Mouse (Mus musculus) kidney, adult 2 months (tissue): Measurements from ENCODE around the gene Fbxw11. TPM values are rescaled to one million over a fixed set of nuclear protein-coding genes. Genes with fewer than 3 reads are reported as not detected.

Experiments used
- DNase-seq: peaks from one replicate; pipeline ENCODE4 v3.0.0; 2021
- H3K27ac ChIP-seq: fragments of 200-500 bp; 2 replicates; pipeline ENCODE4 v1.5.1; 2012; ENCODE audit warnings: low read depth, low read length, control low read depth, inconsistent platforms; ENCODE audit not compliant: insufficient read depth
- H3K27me3 ChIP-seq: fragments of 200-500 bp; replicated peaks from 2 replicates; pipeline ENCODE4 v1.6.1; 2012; ENCODE audit warnings: mild to moderate bottlenecking, moderate library complexity, low read length, inconsistent platforms; ENCODE audit not compliant: control insufficient read depth, insufficient read depth
- H3K36me3 ChIP-seq: fragments of 200-500 bp; 2 replicates; pipeline ENCODE4 v1.6.1; 2012; ENCODE audit warnings: mild to moderate bottlenecking, moderate library complexity, low read length, inconsistent platforms; ENCODE audit not compliant: control insufficient read depth, insufficient read depth
- H3K4me1 ChIP-seq: fragments of 200-500 bp; 2 replicates; pipeline ENCODE4 v1.6.1; 2011; ENCODE audit warnings: low read length; ENCODE audit not compliant: control insufficient read depth, insufficient read depth
- H3K4me3 ChIP-seq: fragments of 200-500 bp; 2 replicates; pipeline ENCODE4 v1.5.1; 2011; ENCODE audit warnings: mild to moderate bottlenecking, low read depth, low read length, control low read depth; ENCODE audit not compliant: insufficient read depth
- CTCF ChIP-seq: fragments of 200-500 bp; conservative IDR thresholded peaks from 2 replicates; pipeline ENCODE4 v1.5.1; 2011; ENCODE audit warnings: low read depth, mild to moderate bottlenecking, control low read depth, low read length, moderate library complexity, mixed read lengths; ENCODE audit not compliant: insufficient read depth, insufficient read length
- POLR2A ChIP-seq: fragments of 200-500 bp; IDR thresholded peaks from one replicate; pipeline ENCODE4 v1.6.1; 2011; ENCODE audit warnings: low read depth, low read length, control low read depth
- WGBS: fragments of 180-500 bp; shearing (Covaris S2); methylation state at CpG from one replicate; pipeline ENCODE4 v1.1.7; 2018; 5-methylcytosine and 5-hydroxymethylcytosine counted together
- polyA plus RNA-seq: library from polyadenylated mRNA; depleted of rRNA; stranded (reverse); fragments of >200 nt; gene quantifications from 2 replicates; pipeline ENCODE4 v1.2.3, GENCODE M21; 2012

Gene Fbxw11
- polyA plus RNA-seq, 1 experiment = 62.2 TPM

- no peaks in the 10 kb centered on the region for H3K36me3 ChIP-seq
- H3K4me1 ChIP-seq = peaks cover 16% of the 10 kb centered on the region
- peak overlapping the region; percentile 79 for H3K4me3 ChIP-seq
- peak; percentile 51 for DNase-seq
- no peak for TF ChIP-seq POLR2A
- no peak for TF ChIP-seq CTCF
- 2% methylated on average over 3 of the region's 3 CpGs for WGBS
- peak overlapping the region; percentile 79 for H3K27ac ChIP-seq
- no peaks in the 10 kb centered on the region for H3K27me3 ChIP-seq
Measured at GRCm38 (mm10) chr11:32644010-32644409, 1.5 kb downstream of the Fbxw11 start.

- H3K4me1 ChIP-seq = peaks cover 40% of the 10 kb centered on the region
- no peaks in the 10 kb centered on the region for H3K27me3 ChIP-seq
- no peak overlapping the region for H3K4me3 ChIP-seq
- WGBS = 62% methylated on average over 2 of the region's 2 CpGs
- TF ChIP-seq CTCF (no peak), POLR2A (no peak)
- H3K36me3 ChIP-seq = no peaks in the 10 kb centered on the region
- no peak overlapping the region for H3K27ac ChIP-seq
- DNase-seq = no peak
Measured at GRCm38 (mm10) chr11:32647265-32647664, 4.7 kb downstream of the Fbxw11 start.

- TF ChIP-seq CTCF = no peak
- TF ChIP-seq POLR2A = no peak
- no peaks in the 10 kb centered on the region for H3K27me3 ChIP-seq
- peak overlapping the region; percentile 99 for H3K27ac ChIP-seq
- H3K36me3 ChIP-seq = no peaks in the 10 kb centered on the region
- H3K4me1 ChIP-seq = peaks cover 53% of the 10 kb centered on the region
- no peak overlapping the region for H3K4me3 ChIP-seq
- peak; percentile 81 for DNase-seq
Measured at GRCm38 (mm10) chr11:32650236-32650749, 7.8 kb downstream of the Fbxw11 start.

GRCm38 (mm10) chr11:32650893-32651590 is 8.5 kb downstream of the Fbxw11 start:
- DNase-seq = peak; percentile 86
- H3K36me3 ChIP-seq = no peaks in the 10 kb centered on the region
- TF ChIP-seq CTCF (no peak), POLR2A (no peak)
- peaks cover 53% of the 10 kb centered on the region for H3K4me1 ChIP-seq
- 35% methylated on average over 7 of the region's 7 CpGs for WGBS
- 0 out of 2 replicates have a peak overlapping the region, but pooled peaks have one; percentile 22 for H3K4me3 ChIP-seq
- peak overlapping the region; percentile 99 for H3K27ac ChIP-seq
- no peaks in the 10 kb centered on the region for H3K27me3 ChIP-seq

GRCm38 (mm10) chr11:32651723-32652122 is 9.2 kb downstream of the Fbxw11 start:
- 61% methylated on average over 1 of the region's 1 CpGs for WGBS
- Histone ChIP-seq H3K27me3 (no peaks in the 10 kb centered on the region), H3K4me3 (no peak overlapping the region), H3K4me1 (peaks cover 50% of the 10 kb centered on the region), H3K36me3 (no peaks in the 10 kb centered on the region), H3K27ac (peak overlapping the region; percentile 86)
- DNase-seq = peak; percentile 21
- TF ChIP-seq POLR2A = no peak
- no peak for TF ChIP-seq CTCF

- no peak for DNase-seq
- TF ChIP-seq CTCF (no peak), POLR2A (no peak)
- no peaks in the 10 kb centered on the region for H3K27me3 ChIP-seq
- 82% methylated on average over 1 of the region's 1 CpGs for WGBS
- H3K4me3 ChIP-seq = no peak overlapping the region
- H3K36me3 ChIP-seq = no peaks in the 10 kb centered on the region
- H3K4me1 ChIP-seq = peaks cover 22% of the 10 kb centered on the region
- H3K27ac ChIP-seq = no peak overlapping the region
Measured at GRCm38 (mm10) chr11:32662082-32662656, 19.6 kb downstream of the Fbxw11 start.

- Histone ChIP-seq H3K36me3 (no peaks in the 10 kb centered on the region), H3K27ac (no peak overlapping the region), H3K4me3 (no peak overlapping the region), H3K4me1 (peaks cover 15% of the 10 kb centered on the region), H3K27me3 (no peaks in the 10 kb centered on the region)
- TF ChIP-seq CTCF = no peak
- TF ChIP-seq POLR2A = no peak
- 84% methylated on average over 3 of the region's 3 CpGs for WGBS
- no peak for DNase-seq
Measured at GRCm38 (mm10) chr11:32665639-32666038, 23.1 kb downstream of the Fbxw11 start.
